Comparison of ENCODE assay signal across 8 mouse cellular contexts in genomic region chr11:49764639-49765299, GRCm38 (mm10). TPM values are rescaled to one million over a fixed set of nuclear protein-coding genes. Genes with fewer than 3 reads are reported as not detected.
DNase-seq lines count a peak whose midpoint lies in the region; ATAC-seq and TF ChIP-seq lines count a peak whose summit lies in the region.

No protein-coding gene starts in this region.

- no peak overlapping the region for H3K4me3 ChIP-seq in midbrain, embryonic 14.5 days (replicated peaks; ENCODE audit: low read depth, low read length)
- no peak overlapping the region for H3K4me3 ChIP-seq in midbrain, embryonic 15.5 days
- H3K4me3 ChIP-seq in lung, postnatal 0 days (ENCODE audit: low read depth, low read length) = no peak overlapping the region
- H3K4me3 ChIP-seq in left cerebral cortex, adult 2 months = no peak overlapping the region

- no peak for ATAC-seq in midbrain, embryonic 14.5 days (ENCODE audit: low FRiP score, low TSS enrichment)
- ATAC-seq in midbrain, embryonic 15.5 days (replicated peaks) = no peak
- ATAC-seq in lung, postnatal 0 days = peak; percentile 89

- H3K27me3 ChIP-seq in midbrain, embryonic 14.5 days (ENCODE audit: control insufficient read depth, insufficient read depth, low read length) = no peaks in the 10 kb centered on the region
- H3K27me3 ChIP-seq in midbrain, embryonic 15.5 days (replicated peaks) = no peaks in the 10 kb centered on the region
- no peaks in the 10 kb centered on the region for H3K27me3 ChIP-seq in lung, postnatal 0 days (replicated peaks; ENCODE audit: insufficient read depth, low read length)

- TF ChIP-seq CTCF in lung, postnatal 0 days (IDR thresholded peaks at IDR 0.05) = no peak
- TF ChIP-seq CTCF in left cerebral cortex, adult 2 months (IDR thresholded peaks at IDR 0.05) = no peak

- no peaks in the 10 kb centered on the region for H3K36me3 ChIP-seq in midbrain, embryonic 14.5 days (ENCODE audit: control insufficient read depth, insufficient read depth, low read length)
- H3K36me3 ChIP-seq in midbrain, embryonic 15.5 days (replicated peaks) = no peaks in the 10 kb centered on the region
- H3K36me3 ChIP-seq in lung, postnatal 0 days (ENCODE audit: insufficient read depth, low read length) = no peaks in the 10 kb centered on the region

- peak; percentile 27 for DNase-seq in midbrain, embryonic 14.5 days
- peak; percentile 22 for DNase-seq in brain, adult 2 months (ENCODE audit: low read depth, low spot score)
- peak; percentile 81 for DNase-seq in gastrocnemius, postnatal 25 days
- DNase-seq in kidney, adult 11 months = peak; percentile 81
- peak; percentile 78 for DNase-seq in lung, postnatal 0 days (ENCODE audit: low spot score)
- peak; percentile 55 to 75 for DNase-seq in thymus, postnatal 36 days
- DNase-seq in left cerebral cortex, adult 2 months (ENCODE audit: extremely low spot score in 1 of 2, low spot score in 2 of 2) = no peak

- no peaks in the 10 kb centered on the region for H3K9me3 ChIP-seq in midbrain, embryonic 14.5 days (ENCODE audit: control insufficient read depth, low read length)
- no peaks in the 10 kb centered on the region for H3K9me3 ChIP-seq in midbrain, embryonic 15.5 days
- no peaks in the 10 kb centered on the region for H3K9me3 ChIP-seq in lung, postnatal 0 days (ENCODE audit: low read length)

- H3K4me1 ChIP-seq in midbrain, embryonic 14.5 days (ENCODE audit: control insufficient read depth, insufficient read depth, low read length) = 0 out of 2 replicates have a peak, but pooled peaks cover 3% of the 10 kb centered on the region
- H3K4me1 ChIP-seq in midbrain, embryonic 15.5 days = no peaks in the 10 kb centered on the region
- H3K4me1 ChIP-seq in lung, postnatal 0 days (ENCODE audit: insufficient read depth, low read depth, low read length) = no peaks in the 10 kb centered on the region

- 31% methylated on average over 7 of the region's 8 CpGs for WGBS in midbrain, embryonic 14.5 days
- WGBS in midbrain, embryonic 15.5 days = 24% methylated on average over 8 of the region's 8 CpGs
- WGBS in lung, postnatal 0 days = 11% methylated on average over 8 of the region's 8 CpGs

- TF ChIP-seq EP300 in lung, postnatal 0 days (IDR thresholded peaks at IDR 0.05) = 0 out of 2 replicates have a peak, but pooled peaks have one; percentile 10

- H3K27ac ChIP-seq in midbrain, embryonic 14.5 days (replicated peaks; ENCODE audit: low read depth, low read length) = no peak overlapping the region
- no peak overlapping the region for H3K27ac ChIP-seq in midbrain, embryonic 15.5 days
- H3K27ac ChIP-seq in lung, postnatal 0 days (ENCODE audit: low read length) = peak overlapping the region; percentile 49; the same call in 1 of the 2 replicates
- no peak overlapping the region for H3K27ac ChIP-seq in left cerebral cortex, adult 2 months

- intact Hi-C loops in left cerebral cortex, adult 2 months (cut with DNase I) = no loop called here

- no peak overlapping the region for H3K9ac ChIP-seq in midbrain, embryonic 14.5 days (replicated peaks; ENCODE audit: low read length)
- H3K9ac ChIP-seq in midbrain, embryonic 15.5 days = no peak overlapping the region
- H3K9ac ChIP-seq in lung, postnatal 0 days (replicated peaks; ENCODE audit: low read depth) = no peak overlapping the region; the same call in 1 of the 2 replicates

- no peak overlapping the region for H3K4me2 ChIP-seq in midbrain, embryonic 14.5 days (ENCODE audit: low read length)
- no peak overlapping the region for H3K4me2 ChIP-seq in midbrain, embryonic 15.5 days
- 0 out of 2 replicates have a peak overlapping the region, but pooled peaks have one; percentile 14 for H3K4me2 ChIP-seq in lung, postnatal 0 days (replicated peaks; ENCODE audit: low read depth, low read length)

RNA-seq across cellular contexts. Expression of gene Gfpt2, which starts 29.2 kb away (rescaled TPM):
- polyA plus RNA-seq in midbrain, embryonic 14.5 days (2014; fragmentation: Nextera tagmentation; extraction: Ambion mirVana) = 4.1 and 4.5 TPM in 2 replicates
- polyA plus RNA-seq in midbrain, embryonic 15.5 days (2015; fragmentation: Nextera tagmentation; extraction: Ambion mirVana) = 6.1 and 6.7 TPM in 2 replicates
- total RNA-seq in gastrocnemius, postnatal 25 days (2021) = 1 to 10 TPM; 5.5 to 6.5 TPM
- 3.9 and 4.5 TPM in 2 replicates for polyA plus RNA-seq in lung, postnatal 0 days (2015; fragmentation: Nextera tagmentation; extraction: Ambion mirVana)
- total RNA-seq in left cerebral cortex, adult 2 months (2021) = 10 to 100 TPM in 1 of 2 experiments, 1 to 10 TPM in 1; 6.2 to 11.4 TPM

RNA-seq across cellular contexts. Expression of gene Cnot6, which starts 52.2 kb away (rescaled TPM):
- polyA plus RNA-seq in midbrain, embryonic 14.5 days (2014; fragmentation: Nextera tagmentation; extraction: Ambion mirVana) = 55.9 and 57.6 TPM in 2 replicates
- 47.4 and 52.2 TPM in 2 replicates for polyA plus RNA-seq in midbrain, embryonic 15.5 days (2015; fragmentation: Nextera tagmentation; extraction: Ambion mirVana)
- total RNA-seq in gastrocnemius, postnatal 25 days (2021) = 10 to 100 TPM; 12.7 to 13.5 TPM
- polyA plus RNA-seq in lung, postnatal 0 days (2015; fragmentation: Nextera tagmentation; extraction: Ambion mirVana) = 36.0 and 40.6 TPM in 2 replicates
- total RNA-seq in left cerebral cortex, adult 2 months (2021) = 10 to 100 TPM; 48.7 to 50.8 TPM

Comparison
In these comparisons a context has a peak if more than half of its experiments do, and no peak if none do; other contexts are left out.
1. DNase-seq: peak in midbrain, embryonic 14.5 days (single experiment), brain, adult 2 months (single experiment), gastrocnemius, postnatal 25 days (single experiment), kidney, adult 11 months (single experiment), lung, postnatal 0 days (single experiment) and thymus, postnatal 36 days (2 of 2); none in left cerebral cortex, adult 2 months (0 of 2).